Mouse (Mus musculus): ENCODE measurements around the gene Shisa8.

Shisa8 gene

GRCm38 (mm10) chr15:82156298-82156697 lies 56.3 kb downstream of the Shisa8 start:
- no peak for DNase-seq (ENCODE audit: low spot score in 2 of 2)
